Mouse (Mus musculus) heart, adult 2 months (tissue): ENCODE measurements around the gene Arf4.
A peak's percentile ranks its signal among the peaks of the same experiment; 100 is the strongest.

Experiments used
- CTCF ChIP-seq: fragments of 200-600 bp; IDR thresholded peaks from 2 replicates; pipeline ENCODE4 v1.8.1; 2022; ENCODE audit warnings: antibody characterized with exemption, mild to moderate bottlenecking, moderate library complexity
- EP300 ChIP-seq: fragments of 200-500 bp; IDR thresholded peaks from 2 replicates; pipeline ENCODE4 v1.6.1; 2011; ENCODE audit warnings: low read depth, low read length, control low read depth; ENCODE audit not compliant: insufficient read depth
- POLR2A ChIP-seq: fragments of 200-500 bp; IDR thresholded peaks from 2 replicates; pipeline ENCODE4 v1.6.1; 2011; ENCODE audit warnings: mild to moderate bottlenecking, low read depth, low read length, control low read depth; ENCODE audit not compliant: insufficient read depth

DNA sequence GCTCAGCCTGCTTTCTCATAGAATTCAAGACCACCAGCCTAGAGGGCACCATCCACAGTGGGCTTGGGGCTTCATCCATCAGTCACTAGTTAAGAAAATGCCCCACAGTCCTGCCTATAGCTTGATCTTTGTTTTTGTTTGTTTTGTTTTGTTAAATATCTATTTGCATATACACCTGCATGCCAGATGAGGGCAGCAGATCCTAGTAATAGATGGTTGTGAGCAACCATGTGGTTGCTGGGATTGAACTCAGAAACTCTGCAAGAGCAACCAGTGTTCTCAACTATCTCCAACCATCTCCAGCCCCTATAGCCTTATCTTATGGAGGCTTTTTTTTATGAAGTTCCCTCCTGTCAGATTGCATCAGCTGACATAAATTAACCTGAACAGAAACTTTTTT lies 14.0 kb downstream of the Arf4 start:
- TF ChIP-seq CTCF: peak; percentile 64
- no peak for TF ChIP-seq POLR2A
- TF ChIP-seq EP300: no peak
